In the genomic region with DNA sequence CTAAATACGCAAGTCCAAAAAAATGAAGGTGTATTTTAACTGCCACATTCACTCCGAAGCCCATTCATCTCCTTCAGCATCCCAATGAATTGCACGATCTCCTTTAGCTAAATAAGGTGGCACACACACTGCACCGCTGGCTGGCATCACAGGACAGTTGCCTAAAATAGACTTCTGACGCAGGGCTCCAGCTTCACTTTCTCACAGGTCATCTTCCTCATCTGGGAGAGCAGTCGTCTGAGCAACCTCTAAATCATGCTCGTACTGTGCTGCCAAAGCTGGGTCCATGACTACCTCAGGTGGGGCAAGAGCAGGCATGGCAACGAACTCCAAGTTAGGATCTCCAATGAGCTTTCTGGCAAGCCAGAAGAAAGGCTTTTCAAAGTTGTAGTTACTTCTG, we compare ENCODE assay signal across 19 mouse cellular contexts. TPM values are rescaled to one million over a fixed set of nuclear protein-coding genes. Genes with fewer than 3 reads are reported as not detected.
DNase-seq lines count a peak whose midpoint lies in the region; ATAC-seq and TF ChIP-seq lines count a peak whose summit lies in the region.
"Had no signal": no experiment of that assay in that cellular context is flagged by ENCODE, and none has a peak within 500 bp of the region (broad histone marks: within the 10 kb centered on the region; RNA-seq: fewer than 3 reads in every experiment).

No protein-coding gene starts in this region.

- no peaks in the 10 kb centered on the region for H3K36me3 ChIP-seq in intestine, embryonic 15.5 days
- no peaks in the 10 kb centered on the region for H3K36me3 ChIP-seq in intestine, postnatal 0 days (ENCODE audit: control insufficient read depth, insufficient read depth)
- no peaks in the 10 kb centered on the region for H3K36me3 ChIP-seq in G1E (replicated peaks)
- H3K36me3 ChIP-seq: forebrain, embryonic 12.5 days; limb, embryonic 10.5 days; neural tube, embryonic 15.5 days had no signal

- TF ChIP-seq CTCF in intestine, postnatal 0 days (IDR thresholded peaks at IDR 0.05; ENCODE audit: low read depth), result no peak
- no peak for TF ChIP-seq CTCF in G1E (IDR thresholded peaks at IDR 0.05; ENCODE audit: low read depth, low read length)

- no peak overlapping the region for H3K9ac ChIP-seq in intestine, embryonic 15.5 days
- no peak overlapping the region; the same call in 1 of the 2 replicates for H3K9ac ChIP-seq in intestine, postnatal 0 days (ENCODE audit: low read depth, low read length)

- 83% methylated on average over 8 of the region's 8 CpGs for WGBS in intestine, embryonic 15.5 days
- WGBS in intestine, postnatal 0 days, result 88% methylated on average over 8 of the region's 8 CpGs

- no peaks in the 10 kb centered on the region for H3K27me3 ChIP-seq in intestine, embryonic 15.5 days (replicated peaks)
- no peaks in the 10 kb centered on the region for H3K27me3 ChIP-seq in intestine, postnatal 0 days (replicated peaks; ENCODE audit: control insufficient read depth, insufficient read depth, low read length)
- peaks cover 7% of the 10 kb centered on the region; the same call in 1 of the 2 replicates for H3K27me3 ChIP-seq in G1E (ENCODE audit: insufficient read depth, low read length)
- H3K27me3 ChIP-seq: forebrain, embryonic 12.5 days; neural tube, embryonic 15.5 days had no signal

- intact Hi-C loops in heart, postnatal 36 days (cut with DNase I), result loop anchor here (5.0 kb wide), 2 partner anchors 43 to 63 kb away; a partner anchor contains a TSS
- intact Hi-C loops in left cerebral cortex, postnatal 14 days (cut with DNase I), result no loop called here

- no peaks in the 10 kb centered on the region for H3K4me1 ChIP-seq in intestine, embryonic 15.5 days (replicated peaks)
- H3K4me1 ChIP-seq in intestine, postnatal 0 days (replicated peaks; ENCODE audit: control insufficient read depth, insufficient read depth, low read length), result no peaks in the 10 kb centered on the region
- peaks cover 13% of the 10 kb centered on the region for H3K4me1 ChIP-seq in G1E (ENCODE audit: insufficient read depth, low read depth, low read length)

- no peak for ATAC-seq in intestine, embryonic 15.5 days
- ATAC-seq in intestine, postnatal 0 days, result no peak
- no peak for ATAC-seq in G1E (ENCODE audit: extremely low read depth, insufficient number of reproducible peaks, low FRiP score, poor library complexity, severe bottlenecking)
- ATAC-seq in erythroblast, adult 5-6 weeks (replicated peaks; ENCODE audit: low FRiP score, poor library complexity, severe bottlenecking), result no peak

- peak overlapping the region; percentile 34; the same call in 1 of the 2 replicates for H3K4me3 ChIP-seq in intestine, embryonic 15.5 days (replicated peaks)
- H3K4me3 ChIP-seq in intestine, postnatal 0 days (ENCODE audit: low read depth, low read length), result no peak overlapping the region
- H3K4me3 ChIP-seq in G1E (ENCODE audit: low read depth, low read length), result peak overlapping the region; percentile 68; the same call in 1 of the 2 replicates

- no peaks in the 10 kb centered on the region for H3K9me3 ChIP-seq in intestine, embryonic 15.5 days
- no peaks in the 10 kb centered on the region for H3K9me3 ChIP-seq in intestine, postnatal 0 days (ENCODE audit: control insufficient read depth)
- H3K9me3 ChIP-seq in G1E (replicated peaks), result no peaks in the 10 kb centered on the region
- H3K9me3 ChIP-seq: forebrain, embryonic 12.5 days; limb, embryonic 10.5 days; neural tube, embryonic 15.5 days had no signal

- no peak for DNase-seq in G1E (ENCODE audit: low spot score)
- peak; percentile 47 for DNase-seq in heart, adult 8-10 months (ENCODE audit: low spot score)
- DNase-seq in heart, postnatal 36 days, result peak; percentile 9 to 14
- DNase-seq in left cerebral cortex, postnatal 14 days (ENCODE audit: low spot score in 2 of 2), result no peak
- DNase-seq in layer of hippocampus, adult 9-11 months, result no peak

- H3K4me2 ChIP-seq in intestine, embryonic 15.5 days (replicated peaks), result 0 out of 2 replicates have a peak overlapping the region, but pooled peaks have one; percentile 83
- H3K4me2 ChIP-seq in intestine, postnatal 0 days (replicated peaks; ENCODE audit: low read depth), result no peak overlapping the region

- H3K27ac ChIP-seq in intestine, embryonic 15.5 days, result no peak overlapping the region
- H3K27ac ChIP-seq in intestine, postnatal 0 days (ENCODE audit: low read depth, low read length), result no peak overlapping the region
- H3K27ac ChIP-seq: forebrain, embryonic 12.5 days; neural tube, embryonic 15.5 days had no signal

RNA-seq across cellular contexts. Expression of a gene that starts 0.7 kb away (rescaled TPM):
- polyA plus RNA-seq in intestine, embryonic 15.5 days (2015; fragmentation: Nextera tagmentation; extraction: Ambion mirVana), result 0.31 and 0.56 TPM in 2 replicates
- polyA plus RNA-seq in intestine, postnatal 0 days (2015; fragmentation: Nextera tagmentation; extraction: Ambion mirVana), result 1.6 and 2.3 TPM in 2 replicates
- total RNA-seq in G1E (2014; fragmentation: Nextera tagmentation) (1.0 and 4.0 TPM in 2 replicates), G1E (2017) (2.0 and 2.7 TPM in 2 replicates)
- 0.42 and 0.48 TPM in 2 replicates for polyA plus RNA-seq in G1E (2012)
- total RNA-seq in heart, adult 8-10 months (2022), result 1 to 10 TPM; 7.4 to 9.7 (median 8.9) TPM
- 1 to 10 TPM; 6.2 to 6.9 TPM for total RNA-seq in heart, postnatal 36 days (2021)
- total RNA-seq in left cerebral cortex, postnatal 14 days (2021), result under 1 TPM in 1 of 2 experiments, not detected in 1; 0.35 TPM
- not detected in 2 replicates for total RNA-seq in erythroblast, adult 5-6 weeks (2015; ENCODE audit: low replicate concordance)
- not detected in 2 replicates for total RNA-seq in erythroblast, adult 5-6 weeks (2017; ENCODE audit: low replicate concordance)
- total RNA-seq: common myeloid progenitor, adult 5-6 weeks; megakaryocyte-erythroid progenitor cell, adult 5-6 weeks had no signal

RNA-seq across cellular contexts. Expression of a gene that starts 8.3 kb away (rescaled TPM):
- not detected in 2 replicates for polyA plus RNA-seq in intestine, embryonic 15.5 days (2015; fragmentation: Nextera tagmentation; extraction: Ambion mirVana)
- polyA plus RNA-seq in intestine, postnatal 0 days (2015; fragmentation: Nextera tagmentation; extraction: Ambion mirVana), result not detected in 2 replicates
- total RNA-seq in G1E (2014; fragmentation: Nextera tagmentation) (not detected in 2 replicates), G1E (2017) (not detected in 2 replicates)
- polyA plus RNA-seq in G1E (2012), result not detected in 2 replicates
- total RNA-seq in heart, adult 8-10 months (2022), result not detected
- not detected for total RNA-seq in heart, postnatal 36 days (2021)
- not detected for total RNA-seq in left cerebral cortex, postnatal 14 days (2021)
- total RNA-seq in erythroblast, adult 5-6 weeks (2015; ENCODE audit: low replicate concordance), result not detected in 2 replicates
- total RNA-seq in erythroblast, adult 5-6 weeks (2017; ENCODE audit: low replicate concordance), result not detected in 2 replicates
- total RNA-seq: common myeloid progenitor, adult 5-6 weeks; gastrocnemius, adult 8-10 months; layer of hippocampus, postnatal 25 days; megakaryocyte-erythroid progenitor cell, adult 5-6 weeks had no signal
- polyA plus RNA-seq: embryonic facial prominence, embryonic 14.5 days; forebrain, embryonic 12.5 days; hindbrain, embryonic 16.5 days; kidney, embryonic 16.5 days; limb, embryonic 10.5 days; lung, embryonic 14.5 days; neural tube, embryonic 15.5 days had no signal

RNA-seq across cellular contexts. Expression of a gene that starts 24.4 kb away (rescaled TPM):
- polyA plus RNA-seq in intestine, embryonic 15.5 days (2015; fragmentation: Nextera tagmentation; extraction: Ambion mirVana), result not detected in 2 replicates
- not detected in 2 replicates for polyA plus RNA-seq in intestine, postnatal 0 days (2015; fragmentation: Nextera tagmentation; extraction: Ambion mirVana)
- 0.15 TPM in 1 of 2 replicates, not detected in the other for total RNA-seq in G1E (2014; fragmentation: Nextera tagmentation)
- total RNA-seq in G1E (2017), result 0.06 and 0.22 TPM in 2 replicates
- polyA plus RNA-seq in G1E (2012), result not detected in 2 replicates
- total RNA-seq in heart, adult 8-10 months (2022), result not detected
- total RNA-seq in heart, postnatal 36 days (2021), result not detected
- total RNA-seq in left cerebral cortex, postnatal 14 days (2021), result not detected
- not detected in 2 replicates for total RNA-seq in erythroblast, adult 5-6 weeks (2015; ENCODE audit: low replicate concordance)
- not detected in 2 replicates for total RNA-seq in erythroblast, adult 5-6 weeks (2017; ENCODE audit: low replicate concordance)
- total RNA-seq: common myeloid progenitor, adult 5-6 weeks; gastrocnemius, adult 8-10 months; layer of hippocampus, postnatal 25 days; megakaryocyte-erythroid progenitor cell, adult 5-6 weeks had no signal
- polyA plus RNA-seq: embryonic facial prominence, embryonic 14.5 days; forebrain, embryonic 12.5 days; hindbrain, embryonic 16.5 days; kidney, embryonic 16.5 days; lung, embryonic 14.5 days had no signal

RNA-seq across cellular contexts. Expression of a gene that starts 45.0 kb away (rescaled TPM):
- polyA plus RNA-seq in intestine, embryonic 15.5 days (2015; fragmentation: Nextera tagmentation; extraction: Ambion mirVana), result 62.4 and 66.5 TPM in 2 replicates
- 98.0 and 106 TPM in 2 replicates for polyA plus RNA-seq in intestine, postnatal 0 days (2015; fragmentation: Nextera tagmentation; extraction: Ambion mirVana)
- total RNA-seq in G1E (2014; fragmentation: Nextera tagmentation) (134 and 152 TPM in 2 replicates), G1E (2017) (79.5 and 85.2 TPM in 2 replicates)
- 720 and 931 TPM in 2 replicates for polyA plus RNA-seq in G1E (2012)
- total RNA-seq in heart, adult 8-10 months (2022), result 100 to 1,000 TPM; 164 to 192 (median 185) TPM
- total RNA-seq in heart, postnatal 36 days (2021), result 100 to 1,000 TPM; 176 to 184 TPM
- 100 to 1,000 TPM; 429 to 432 TPM for total RNA-seq in left cerebral cortex, postnatal 14 days (2021)
- 42.2 and 42.5 TPM in 2 replicates for total RNA-seq in erythroblast, adult 5-6 weeks (2015; ENCODE audit: low replicate concordance)
- total RNA-seq in erythroblast, adult 5-6 weeks (2017; ENCODE audit: low replicate concordance), result 51.2 and 86.8 TPM in 2 replicates

Comparison
In these comparisons a context has a peak if more than half of its experiments do, and no peak if none do; other contexts are left out.
1. DNase-seq: peak in heart, adult 8-10 months (single experiment) and heart, postnatal 36 days (2 of 2); none in G1E (single experiment), left cerebral cortex, postnatal 14 days (0 of 2) and layer of hippocampus, adult 9-11 months (single experiment).